Mouse (Mus musculus): ENCODE results near the gene Dact2.

DNA sequence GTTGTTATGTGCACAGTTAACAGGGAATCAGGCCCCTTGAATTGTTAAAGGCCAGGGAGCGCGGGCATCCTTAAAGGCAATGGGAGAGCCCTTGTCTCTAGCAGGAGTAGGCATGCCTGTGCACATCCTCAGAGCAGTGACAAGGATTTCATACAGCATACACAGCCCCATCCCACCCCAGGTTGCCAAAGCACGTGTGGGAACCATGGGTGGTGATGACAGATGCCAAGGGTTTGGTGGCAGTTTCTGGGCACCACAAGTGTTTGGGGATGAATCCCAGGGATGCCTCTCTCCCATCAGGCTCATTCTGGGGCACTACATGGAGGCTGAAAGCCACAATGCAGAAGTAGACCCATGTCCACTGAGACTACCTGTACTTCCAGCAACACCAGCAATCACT is 29.7 kb downstream of the Dact2 start:
- TF ChIP-seq CTCF (IDR thresholded peaks at IDR 0.05) (no peak), EP300 (IDR thresholded peaks at IDR 0.05) (no peak)

Measured in lung, postnatal 0 days (tissue).